13 mouse cellular contexts compared by ENCODE assay signal in genomic region chr16:37703884-37704283, GRCm38 (mm10).
"Had no signal": no experiment of that assay in that cellular context is flagged by ENCODE, and none has a peak within 500 bp of the region (broad histone marks: within the 10 kb centered on the region; RNA-seq: fewer than 3 reads in every experiment).

No protein-coding gene starts in this region.

- ATAC-seq: liver, embryonic 12.5 days; midbrain, embryonic 16.5 days had no signal

- DNase-seq: kidney, adult 11 months; kidney, adult 9 months; kidney, postnatal 36 days; lung, embryonic 14.5 days; lung, postnatal 10 days; lung, postnatal 4 days; right cerebral cortex, postnatal 4 days; thymus, postnatal 36 days had no signal

- H3K9me3 ChIP-seq: limb, embryonic 15.5 days had no signal

- H3K36me3 ChIP-seq: limb, embryonic 15.5 days; liver, embryonic 12.5 days had no signal

- H3K4me3 ChIP-seq: limb, embryonic 15.5 days; liver, embryonic 12.5 days had no signal

- H3K4me1 ChIP-seq: liver, embryonic 12.5 days had no signal

- H3K27ac ChIP-seq: kidney, postnatal 0 days; limb, embryonic 15.5 days; liver, embryonic 12.5 days had no signal

- H3K9ac ChIP-seq: limb, embryonic 15.5 days; liver, embryonic 12.5 days; lung, embryonic 14.5 days had no signal

- H3K27me3 ChIP-seq: limb, embryonic 15.5 days; liver, embryonic 12.5 days had no signal

- H3K4me2 ChIP-seq: limb, embryonic 15.5 days; liver, embryonic 12.5 days; lung, embryonic 14.5 days; midbrain, embryonic 11.5 days had no signal
